Mouse (Mus musculus) testis, postnatal 10 days (tissue): ENCODE data around the gene Tigd3.
A peak's percentile ranks its signal among the peaks of the same experiment; 100 is the strongest.

Source experiments
- DNase-seq: peaks from one replicate; pipeline ENCODE4 v3.0.0; 2021; ENCODE audit warnings: low spot score

The Tigd3 gene

GRCm38 (mm10) chr19:5894002-5894678, at the start of gene Tigd3:
TSS of gene Tigd3 (minus strand) at chr19:5894149.
- DNase-seq, result peak; percentile 96

GRCm38 (mm10) chr19:5943404-5943803, 49.5 kb upstream of the Tigd3 start:
- no peak for DNase-seq

GRCm38 (mm10) chr19:5942581-5942980, 48.6 kb upstream of the Tigd3 start:
- DNase-seq, result no peak

- DNase-seq, result no peak
Measured at GRCm38 (mm10) chr19:5940656-5941055, 46.7 kb upstream of the Tigd3 start.

GRCm38 (mm10) chr19:5940173-5940572, 46.2 kb upstream of the Tigd3 start:
- DNase-seq, result peak; percentile 83

GRCm38 (mm10) chr19:5939715-5940114, 45.8 kb upstream of the Tigd3 start:
- no peak for DNase-seq

GRCm38 (mm10) chr19:5938516-5938915, 44.6 kb upstream of the Tigd3 start:
- DNase-seq, result no peak

GRCm38 (mm10) chr19:5937836-5938406, 44.0 kb upstream of the Tigd3 start:
- DNase-seq, result no peak

GRCm38 (mm10) chr19:5937095-5937835, 43.3 kb upstream of the Tigd3 start:
- DNase-seq, result no peak

GRCm38 (mm10) chr19:5935691-5936090, 41.7 kb upstream of the Tigd3 start:
- no peak for DNase-seq

- peak; percentile 82 for DNase-seq
Measured at GRCm38 (mm10) chr19:5935266-5935665, 41.3 kb upstream of the Tigd3 start.

GRCm38 (mm10) chr19:5929634-5930596, 36.0 kb upstream of the Tigd3 start:
- peak; percentile 79 for DNase-seq

- DNase-seq, result no peak
Measured at GRCm38 (mm10) chr19:5928546-5928945, 34.6 kb upstream of the Tigd3 start.

GRCm38 (mm10) chr19:5928104-5928503, 34.2 kb upstream of the Tigd3 start:
- no peak for DNase-seq

GRCm38 (mm10) chr19:5927532-5927931, 33.6 kb upstream of the Tigd3 start:
- no peak for DNase-seq

- DNase-seq, result no peak
Measured at GRCm38 (mm10) chr19:5927026-5927425, 33.1 kb upstream of the Tigd3 start.

GRCm38 (mm10) chr19:5925311-5925855, 31.4 kb upstream of the Tigd3 start:
- no peak for DNase-seq

- DNase-seq, result peak; percentile 99
Measured at GRCm38 (mm10) chr19:5924713-5925093, 30.8 kb upstream of the Tigd3 start, which contains the start of gene Cdc42ep2. TSS of gene Cdc42ep2 (minus strand) at chr19:5924816.

- DNase-seq, result peak; percentile 97
Measured at GRCm38 (mm10) chr19:5923990-5924712, 30.2 kb upstream of the Tigd3 start.

- no peak for DNase-seq
Measured at GRCm38 (mm10) chr19:5922963-5923362, 29.0 kb upstream of the Tigd3 start.
